Mouse (Mus musculus): ENCODE results near the gene Zmynd11.
"Not testable (repeated sequence)": the region's sequence is repeated elsewhere in the genome, so short reads cannot be mapped to it uniquely, and the experiment has no call there.

Zmynd11 gene

DNA sequence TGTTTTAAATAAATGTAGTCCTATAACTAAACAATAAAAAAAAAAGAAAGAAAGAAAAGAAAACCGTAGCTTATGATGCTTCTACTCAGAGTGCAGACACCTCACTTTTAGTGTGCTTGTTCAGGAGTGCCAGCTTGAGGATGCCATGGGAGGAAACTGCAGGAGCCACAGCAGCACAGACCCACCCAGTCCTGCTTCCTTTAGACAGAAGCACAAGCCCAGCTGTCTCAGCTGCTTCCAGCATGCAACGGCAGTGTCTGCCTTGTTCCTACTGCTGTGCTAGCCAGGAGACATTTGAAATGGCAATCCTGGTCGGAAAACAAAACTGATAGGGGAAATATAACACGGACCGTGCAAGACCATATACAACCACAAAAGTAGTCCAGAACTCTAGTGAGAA, 28.1 kb downstream of the Zmynd11 start:
- ChIA-PET CTCF (interaction anchor here in 1 of 4 experiments (0.6 to 1.1 kb wide), 2 partner anchors 110 to 1671 kb away, joined by 3 to 4 read pairs; no protein-coding TSS in a partner anchor), POLR2A (interaction anchor here in 1 of 4 experiments (1.0 kb wide), 1 partner anchor 20 kb away, joined by 4 read pairs; no protein-coding TSS in a partner anchor)

DNA sequence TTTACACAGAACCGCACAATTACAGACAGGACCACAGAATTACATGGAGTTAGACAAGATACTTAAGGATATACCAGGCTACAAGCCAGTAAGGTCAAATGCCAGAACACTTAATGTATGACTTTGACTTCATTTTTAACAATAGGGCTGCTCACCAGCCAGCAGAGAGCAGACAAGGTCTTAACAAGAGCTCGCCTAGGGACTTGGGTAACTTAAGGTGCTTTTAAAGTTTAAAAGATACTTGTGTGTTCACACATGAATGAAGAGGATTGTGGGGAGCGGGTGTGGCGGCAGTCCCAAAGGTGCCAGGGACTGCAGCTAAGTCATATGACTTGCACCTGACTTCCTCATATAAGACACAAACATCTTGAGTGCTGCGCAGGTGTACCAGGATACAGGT, 32.9 kb downstream of the Zmynd11 start:
- POLR2A ChIA-PET = interaction anchor here in 1 of 4 experiments (1.2 kb wide), 1 partner anchor 13 kb away, joined by 4 read pairs; no protein-coding TSS in a partner anchor
- CTCF ChIA-PET = not testable (repeated sequence)

DNA sequence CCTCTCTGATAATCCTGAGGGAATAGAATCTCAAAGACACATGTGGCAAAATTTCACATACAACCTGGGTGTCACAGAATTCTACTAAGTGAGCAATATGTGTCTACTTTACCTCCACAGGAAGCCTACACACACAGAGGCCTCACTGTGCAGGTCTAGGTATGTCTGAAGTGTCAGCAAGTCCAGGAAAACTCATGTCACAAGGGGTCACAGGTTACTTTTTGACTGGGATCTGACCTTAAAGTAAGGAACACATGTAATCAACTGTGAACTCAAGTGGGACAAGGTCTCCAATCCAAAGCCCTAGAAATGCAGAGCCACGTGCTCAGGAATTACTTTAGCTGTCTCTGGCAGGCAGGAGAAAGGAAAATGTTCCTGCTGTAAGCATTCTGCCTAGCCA, 36.1 kb downstream of the Zmynd11 start:
- ChIA-PET POLR2A (no interaction called here), CTCF (no interaction called here)

DNA sequence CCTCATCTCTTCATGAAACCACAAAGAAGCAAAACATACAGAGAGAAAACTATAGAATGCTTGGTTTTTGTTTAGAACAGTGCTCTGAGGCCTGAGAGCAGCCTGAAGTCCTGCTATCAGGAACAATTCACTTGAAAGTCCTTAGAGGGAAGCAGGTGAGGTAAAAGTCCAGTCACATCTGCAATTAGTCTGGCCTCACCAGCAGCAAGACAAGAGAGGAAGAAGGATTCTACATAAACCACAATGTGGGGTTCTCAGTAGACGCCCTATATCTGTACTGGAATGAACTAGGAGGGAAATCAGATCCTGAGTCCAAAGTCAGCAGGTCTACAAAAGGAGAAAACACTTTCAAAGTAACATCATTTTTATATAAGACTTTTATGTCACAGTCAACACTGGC, 49.9 kb downstream of the Zmynd11 start:
- ChIA-PET POLR2A (no interaction called here), CTCF (no interaction called here)

DNA sequence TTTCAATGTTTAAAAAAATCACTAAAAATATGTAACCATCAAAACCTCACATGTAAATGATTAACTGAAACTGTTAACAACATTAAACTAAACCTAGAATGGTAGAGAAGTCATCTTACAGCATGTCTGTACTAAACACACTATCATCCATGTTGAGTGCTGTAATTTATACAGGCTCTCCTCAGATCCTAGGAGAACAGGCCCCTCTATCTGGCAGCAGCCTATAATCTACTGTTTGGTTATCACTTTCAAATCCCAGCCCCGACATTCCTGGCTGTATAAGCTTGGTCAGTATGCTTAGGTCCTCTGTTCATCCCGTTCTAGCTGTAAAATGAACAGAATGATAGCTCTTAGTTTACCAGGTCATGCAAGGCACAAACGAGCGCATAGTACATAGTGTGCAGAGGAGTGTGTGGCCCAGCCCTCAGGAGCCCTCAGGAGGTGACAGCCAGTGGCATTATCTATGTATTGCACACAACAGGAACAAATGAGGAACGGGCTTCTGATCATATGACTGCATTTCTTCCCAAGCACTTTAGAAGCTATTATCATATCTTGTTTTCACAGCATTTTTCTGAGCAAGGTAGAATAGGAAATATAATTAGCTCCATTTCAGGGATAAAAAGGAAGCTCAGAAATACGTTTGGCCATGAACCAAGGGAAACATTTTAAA, 51.5 kb downstream of the Zmynd11 start:
- POLR2A ChIA-PET = interaction anchor here in 1 of 4 experiments (0.6 kb wide), 1 partner anchor 231 kb away, joined by 3 read pairs; no protein-coding TSS in a partner anchor
- CTCF ChIA-PET = no interaction called here

DNA sequence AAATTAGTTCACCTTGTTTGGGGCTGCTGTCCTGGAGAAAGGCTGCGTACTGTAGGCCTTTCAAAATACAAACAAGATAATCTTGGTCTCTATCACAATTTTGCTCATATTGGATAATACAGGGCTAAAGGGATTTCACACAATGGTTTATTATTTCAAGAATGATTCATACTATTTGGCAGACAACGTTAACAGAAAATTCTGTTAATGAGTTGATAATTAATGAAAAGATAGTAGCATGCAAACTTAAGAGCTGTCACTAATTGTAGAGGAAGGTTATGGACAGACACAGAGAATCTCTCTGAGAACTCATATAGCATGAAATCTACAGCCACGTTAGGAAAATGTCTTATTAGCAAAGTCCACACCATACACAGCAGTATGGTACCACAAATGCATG, 52.2 kb downstream of the Zmynd11 start:
- ChIA-PET CTCF (no interaction called here), POLR2A (no interaction called here)

DNA sequence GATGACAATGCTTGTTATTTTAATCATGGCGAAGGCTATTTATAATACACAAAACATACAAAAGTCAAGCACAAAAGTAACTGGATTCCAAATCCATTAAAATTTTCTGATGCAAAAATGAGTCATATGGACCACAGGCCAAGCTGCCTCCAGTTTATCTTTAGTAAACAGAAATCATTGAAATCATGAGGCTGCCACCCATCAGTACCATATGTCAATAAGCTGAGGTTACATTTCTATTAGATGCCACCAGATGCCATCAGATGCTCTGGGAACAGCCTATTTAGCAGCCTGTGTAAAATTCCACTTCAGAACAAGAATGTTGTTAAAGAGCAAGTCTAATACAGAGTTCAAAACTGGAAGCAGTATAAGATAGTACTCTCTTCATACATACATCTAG, 52.7 kb downstream of the Zmynd11 start:
- ChIA-PET POLR2A (no interaction called here), CTCF (no interaction called here)

DNA sequence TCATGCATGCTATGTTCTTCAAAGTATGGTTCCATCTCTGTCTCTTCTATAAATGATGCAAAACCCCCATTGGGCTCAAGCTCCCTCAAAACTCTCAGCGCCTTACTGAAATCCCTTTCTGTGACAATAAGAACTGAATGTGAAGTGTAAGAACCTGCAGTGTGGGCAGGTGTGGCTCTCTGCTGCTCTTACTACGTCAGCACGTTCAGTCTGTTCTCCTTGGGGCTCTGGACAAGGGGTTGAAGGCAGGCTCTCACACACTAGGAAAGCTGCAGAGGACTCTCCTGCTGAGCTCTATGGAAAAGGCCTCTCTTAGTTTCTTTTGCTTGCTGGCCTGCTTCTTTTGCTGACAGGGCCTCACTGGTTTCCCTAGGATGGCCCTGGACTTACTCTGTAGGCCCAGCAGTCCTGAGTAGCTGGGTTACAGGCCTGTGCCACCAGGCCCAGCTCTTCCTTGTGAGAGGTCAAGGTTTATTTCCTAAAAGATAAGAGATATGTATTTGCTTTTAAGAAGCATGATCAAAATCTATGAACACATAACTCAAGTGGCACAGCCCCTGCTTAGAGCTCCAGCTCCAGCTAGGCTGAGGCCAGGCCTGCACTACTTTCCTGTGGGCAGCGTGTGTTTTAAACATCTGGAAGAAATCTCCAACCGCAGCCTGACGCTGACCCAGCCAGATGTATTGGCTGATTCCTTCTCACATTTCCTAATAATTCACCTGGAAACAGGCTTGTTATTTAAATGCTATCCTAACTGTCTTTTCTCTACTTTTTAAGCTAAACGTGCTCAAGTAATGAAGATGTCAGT, 56.5 kb downstream of the Zmynd11 start:
- CTCF ChIA-PET = no interaction called here
- POLR2A ChIA-PET = interaction anchor here in 2 of 4 experiments (0.6 to 1.3 kb wide), 4 partner anchors 8 to 906 kb away, joined by 3 to 4 read pairs (median 3); no protein-coding TSS in a partner anchor

DNA sequence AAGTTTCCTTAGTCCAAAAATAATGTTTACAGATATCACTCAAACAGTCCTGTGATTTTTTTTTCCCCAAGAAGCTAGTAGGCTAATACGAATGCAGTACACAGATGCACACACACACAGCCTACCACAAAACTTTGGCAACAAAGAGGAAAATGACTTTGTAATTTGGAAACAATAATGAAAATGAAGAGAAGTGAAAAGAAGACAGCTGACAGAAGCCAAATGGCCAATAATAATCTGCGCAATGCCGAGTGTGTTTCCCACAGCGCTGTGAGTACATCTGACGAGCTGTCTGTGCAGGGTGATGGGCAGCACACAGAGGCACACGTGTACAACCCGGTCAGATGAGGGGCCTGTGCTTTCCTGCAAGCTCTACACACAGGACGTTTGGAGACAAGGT, 58.4 kb downstream of the Zmynd11 start:
- ChIA-PET POLR2A (interaction anchor here in 1 of 4 experiments (0.9 to 1.1 kb wide), 2 partner anchors 16 to 22 kb away, joined by 3 read pairs; no protein-coding TSS in a partner anchor), CTCF (no interaction called here)

DNA sequence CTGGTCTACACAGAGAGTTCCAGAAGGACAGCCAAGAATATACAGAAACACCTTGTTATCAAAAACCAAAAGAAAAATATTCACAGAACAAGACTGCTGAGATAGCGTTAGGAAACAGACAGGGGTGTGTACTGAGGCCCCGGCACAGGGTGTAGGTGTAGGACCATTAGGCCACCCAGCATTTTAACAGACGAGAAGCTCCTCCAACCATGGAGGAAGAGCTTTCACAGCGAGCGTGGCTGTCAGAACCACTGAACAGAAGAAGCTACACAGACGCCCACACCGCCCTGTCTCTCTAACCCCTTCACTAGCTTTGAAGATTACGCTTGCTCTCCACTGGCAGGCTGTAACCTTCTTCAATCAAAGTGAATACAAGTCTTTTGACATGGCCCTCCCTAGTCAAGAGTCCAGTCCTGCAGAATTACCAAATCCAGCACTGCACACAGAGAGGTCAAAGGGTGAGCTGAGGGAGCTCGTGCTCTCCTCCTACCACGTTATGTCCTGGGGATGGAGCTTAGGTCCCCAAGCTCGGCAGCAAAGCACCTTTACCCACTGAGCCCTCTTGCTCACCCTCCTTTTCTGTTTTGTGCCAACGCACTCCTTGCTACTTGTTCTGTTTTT, 62.4 kb downstream of the Zmynd11 start:
- POLR2A ChIA-PET = interaction anchor here in 1 of 4 experiments (0.9 to 1.0 kb wide), 2 partner anchors 11 to 17 kb away, joined by 4 read pairs; no protein-coding TSS in a partner anchor
- CTCF ChIA-PET = interaction anchor here in 2 of 4 experiments (0.5 to 0.6 kb wide), 2 partner anchors 24 to 235 kb away, joined by 3 to 10 read pairs; no protein-coding TSS in a partner anchor

DNA sequence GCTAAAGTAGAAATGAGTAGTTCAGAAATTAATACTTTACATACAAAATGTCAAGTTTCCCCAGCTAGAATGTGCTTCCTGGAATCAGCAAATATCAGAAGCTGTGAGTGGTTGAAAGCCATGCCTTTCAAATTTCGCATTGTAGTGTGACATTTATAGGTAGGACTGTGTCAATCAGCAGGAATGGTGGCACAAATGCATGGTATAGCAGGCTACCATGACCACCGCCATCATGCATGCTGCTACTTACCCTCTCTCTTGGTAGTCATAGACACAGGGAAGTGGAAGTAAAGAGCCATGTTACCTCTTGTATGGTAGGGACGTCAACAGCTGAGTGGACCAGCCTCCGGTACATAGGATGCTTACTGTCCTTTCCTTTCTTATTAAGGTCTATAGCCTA, 67.8 kb downstream of the Zmynd11 start:
- POLR2A ChIA-PET = interaction anchor here in 1 of 4 experiments (1.3 kb wide), 1 partner anchor 13 kb away, joined by 3 read pairs; no protein-coding TSS in a partner anchor
- CTCF ChIA-PET = no interaction called here

DNA sequence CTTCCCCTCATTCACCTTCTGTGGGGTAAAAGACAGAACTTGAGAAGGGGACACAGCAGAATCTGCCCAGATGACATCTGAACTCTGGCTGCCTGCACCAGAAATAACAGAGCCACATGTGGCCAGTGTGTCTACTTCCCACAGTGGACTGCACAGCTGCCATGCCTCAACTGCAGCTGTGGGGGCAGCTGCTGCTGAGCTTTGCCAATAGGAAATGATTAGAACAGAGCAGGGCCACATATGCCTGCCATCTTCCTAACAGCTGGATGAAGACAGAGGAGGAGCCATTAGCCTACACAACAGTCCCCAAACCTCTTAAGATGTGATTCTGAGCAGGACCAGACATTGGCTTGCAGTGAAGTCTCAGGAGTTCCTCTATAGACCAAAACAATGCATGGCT, 69.3 kb downstream of the Zmynd11 start:
- POLR2A ChIA-PET = interaction anchor here in 1 of 4 experiments (0.6 kb wide), 1 partner anchor 177 kb away, joined by 3 read pairs; no protein-coding TSS in a partner anchor
- CTCF ChIA-PET = no interaction called here

DNA sequence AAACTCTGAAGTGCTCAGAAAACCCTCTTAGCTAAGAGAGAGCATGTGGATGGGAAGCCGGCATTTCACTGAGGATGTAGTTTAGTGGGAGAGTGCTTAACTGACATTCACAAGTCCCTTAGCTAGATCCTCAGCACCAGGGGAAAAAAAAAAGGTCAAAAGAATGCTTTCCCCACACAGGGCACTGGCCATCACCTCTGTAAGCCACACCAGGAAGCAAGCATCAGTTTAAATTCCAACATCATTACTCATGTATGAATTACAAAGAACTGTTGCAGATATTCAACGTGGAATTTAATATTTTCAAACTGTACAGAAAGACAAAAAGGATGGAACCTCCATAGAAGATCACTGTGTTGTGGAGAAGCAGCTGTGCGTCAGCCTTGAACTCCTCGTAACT, 69.7 kb downstream of the Zmynd11 start:
- ChIA-PET POLR2A (interaction anchor here in 1 of 4 experiments (0.6 kb wide), 1 partner anchor 177 kb away, joined by 3 read pairs; no protein-coding TSS in a partner anchor), CTCF (no interaction called here)

DNA sequence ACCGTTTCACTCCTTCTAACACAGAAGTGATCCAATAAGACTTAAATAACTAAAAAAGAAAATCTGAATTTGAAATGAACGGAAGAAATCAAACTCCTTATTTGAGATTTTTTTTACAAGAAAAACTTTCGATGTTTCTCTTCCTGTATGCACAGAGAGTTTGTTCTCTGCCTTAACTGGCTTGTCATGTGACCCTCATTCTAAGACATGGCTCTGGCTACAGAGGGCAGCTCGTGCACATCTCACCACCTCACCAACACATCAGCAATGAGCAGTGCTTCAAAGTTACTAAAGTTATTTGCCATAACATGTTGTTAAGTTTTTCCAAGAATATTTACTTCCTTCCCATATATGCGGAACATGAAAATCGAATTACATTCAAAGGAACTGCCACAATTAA, 70.5 kb downstream of the Zmynd11 start:
- ChIA-PET CTCF (no interaction called here), POLR2A (no interaction called here)

DNA sequence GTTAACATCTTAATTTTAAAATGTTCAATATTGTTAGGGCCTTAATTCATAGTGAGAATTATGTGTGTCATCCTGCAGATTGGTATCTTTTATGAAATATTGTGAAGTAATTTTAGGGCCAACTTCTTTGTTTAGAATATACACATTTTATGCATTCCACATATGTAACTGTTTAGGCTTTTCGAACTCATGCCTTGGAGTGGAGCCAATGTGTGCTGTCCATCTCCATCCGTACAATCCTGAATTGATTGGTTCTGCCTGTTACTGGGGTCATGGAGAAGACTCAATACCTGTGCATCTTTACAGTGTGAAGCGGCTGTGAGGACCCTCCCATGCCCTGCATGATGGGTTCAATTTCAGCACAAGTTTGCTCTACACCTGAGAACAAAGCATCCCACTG, 72.3 kb downstream of the Zmynd11 start:
- ChIA-PET CTCF (no interaction called here), POLR2A (no interaction called here)

DNA sequence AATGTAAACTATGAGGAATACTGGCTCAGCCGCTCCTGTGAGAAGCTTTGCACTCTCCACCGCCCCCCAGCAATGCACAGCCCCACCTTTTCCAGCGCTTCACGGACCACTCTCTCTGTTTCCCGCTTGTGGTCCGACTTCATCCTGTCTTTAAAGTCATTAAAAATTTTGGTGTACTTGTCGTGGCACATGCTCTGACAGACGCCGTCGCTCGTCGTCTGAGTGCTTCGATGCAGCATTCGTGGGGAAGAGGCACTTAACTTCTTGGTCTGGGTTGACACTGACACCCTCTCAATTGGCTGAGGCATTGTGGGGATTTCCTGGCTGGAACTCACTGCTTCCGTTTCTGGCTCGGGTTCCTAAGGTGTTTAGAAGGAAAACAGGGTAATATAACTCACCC, 75.8 kb downstream of the Zmynd11 start:
- ChIA-PET CTCF (no interaction called here), POLR2A (interaction anchor here in 2 of 4 experiments (0.5 kb wide), 2 partner anchors 51 to 601 kb away, joined by 3 read pairs; no protein-coding TSS in a partner anchor)

DNA sequence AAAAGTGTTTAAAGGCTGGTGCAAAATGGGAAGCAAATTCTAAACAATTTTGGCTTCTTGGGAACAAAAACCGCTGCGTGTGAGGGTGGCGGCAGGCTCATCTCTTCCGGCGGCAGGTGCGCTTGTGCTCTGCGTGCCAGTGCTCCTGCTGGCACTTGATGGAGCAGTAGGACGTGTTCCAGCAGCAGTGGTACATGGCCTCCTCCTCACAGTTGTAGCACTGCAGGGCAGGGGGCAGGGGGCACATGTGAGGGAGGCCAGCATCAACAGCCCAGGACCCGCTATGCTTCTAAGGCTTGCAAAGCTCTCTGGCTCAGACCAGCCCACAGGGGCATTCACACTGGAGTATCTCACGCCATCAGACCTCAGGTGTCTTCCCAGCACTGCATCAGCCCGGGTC, 78.4 kb downstream of the Zmynd11 start:
- ChIA-PET POLR2A (interaction anchor here in 2 of 4 experiments (0.6 to 1.0 kb wide), 4 partner anchors 24 to 409 kb away, joined by 3 read pairs; no protein-coding TSS in a partner anchor), CTCF (no interaction called here)

DNA sequence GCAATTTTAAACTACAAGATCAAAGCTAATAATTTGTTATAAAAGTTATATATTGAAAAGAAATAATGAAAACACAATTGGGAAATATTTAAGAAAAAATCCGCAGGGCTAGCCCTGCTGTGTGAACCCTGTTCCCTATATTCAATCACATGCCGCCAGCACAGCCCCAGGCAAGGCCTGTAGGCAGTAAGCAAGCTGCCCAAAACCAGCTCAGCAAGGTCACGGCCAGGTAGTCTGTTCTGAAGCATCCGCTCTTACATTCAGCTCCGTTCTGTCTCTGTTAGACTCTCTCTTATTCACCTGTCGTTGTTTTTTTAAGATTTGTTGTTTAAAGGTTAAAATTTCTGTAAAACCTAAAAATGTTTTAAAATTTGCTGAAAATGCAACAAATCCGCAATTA, 78.9 kb downstream of the Zmynd11 start:
- ChIA-PET POLR2A (interaction anchor here in 2 of 4 experiments (0.6 to 1.3 kb wide), 5 partner anchors 17 to 408 kb away, joined by 3 to 4 read pairs (median 3); no protein-coding TSS in a partner anchor), CTCF (no interaction called here)

DNA sequence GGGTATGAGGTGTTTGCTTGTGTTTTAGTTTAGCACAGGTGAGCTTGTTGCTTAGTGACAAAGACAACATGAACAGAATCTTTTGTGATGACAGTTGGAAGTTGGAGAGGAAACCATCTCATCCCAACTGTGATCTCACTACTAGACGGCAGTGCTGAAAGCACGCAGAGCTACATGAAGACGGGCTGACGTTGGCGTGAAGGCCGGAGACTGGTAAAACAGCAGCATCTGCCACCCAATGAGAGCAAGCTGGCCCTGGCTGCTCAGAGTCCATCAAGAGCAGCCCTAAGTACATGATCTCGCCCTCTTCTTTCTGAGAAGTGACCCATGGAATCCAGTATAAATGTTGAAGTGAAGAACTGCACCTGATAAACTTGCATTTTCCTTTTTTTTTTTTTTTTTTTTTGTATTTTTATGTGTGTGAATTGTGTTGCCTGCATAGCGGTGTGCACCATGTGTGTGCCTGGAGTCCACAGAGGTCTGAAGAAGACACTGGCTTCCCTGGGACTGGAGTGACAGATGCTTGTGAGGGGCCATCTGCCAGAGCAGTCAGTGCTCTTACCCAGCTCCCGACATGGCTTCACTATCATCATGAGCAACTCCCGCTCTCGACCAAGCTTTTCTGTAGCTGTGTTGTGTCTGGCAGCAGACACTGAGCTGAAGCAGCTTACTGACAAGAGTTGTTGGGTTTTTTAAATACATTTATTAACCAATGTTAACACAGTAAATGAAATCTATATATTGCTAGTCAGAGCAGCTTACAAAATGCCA, 80.8 kb downstream of the Zmynd11 start:
- ChIA-PET CTCF (interaction anchor here in 2 of 4 experiments (0.7 kb wide), 2 partner anchors 31 to 490 kb away, joined by 5 to 12 read pairs; no protein-coding TSS in a partner anchor), POLR2A (interaction anchor here in 1 of 4 experiments (0.6 to 1.2 kb wide), 5 partner anchors 12 to 160 kb away, joined by 3 to 7 read pairs (median 3); no protein-coding TSS in a partner anchor)

Measured in embryonic stem cell, embryonic (primary cell).